Mouse (Mus musculus): ENCODE data around the gene Gm21970.
A peak's percentile ranks its signal among the peaks of the same experiment; 100 is the strongest.

DNA sequence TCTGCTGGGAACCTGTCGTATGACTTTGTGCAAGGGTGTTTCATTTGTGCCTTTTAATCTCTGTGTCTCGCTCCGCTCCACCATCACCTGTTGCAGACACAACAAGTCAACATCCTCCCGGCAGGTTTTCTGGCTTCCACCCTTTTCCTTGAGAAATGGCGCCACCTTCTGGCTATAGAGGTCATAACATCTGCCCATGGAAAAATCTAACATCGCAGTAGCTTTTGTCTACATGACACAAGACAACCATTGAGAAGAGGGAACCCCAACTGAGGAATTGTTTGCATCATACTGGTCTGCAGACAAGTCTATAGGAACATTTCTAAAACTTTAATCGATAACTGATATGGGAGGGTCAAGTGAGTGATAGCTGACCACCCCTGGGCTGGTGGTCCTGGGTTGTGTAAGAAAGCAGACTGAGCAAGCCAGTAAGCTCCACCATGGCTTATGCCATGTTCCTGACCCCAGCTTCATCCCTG is 39.4 kb upstream of the Gm21970 start:
- TF ChIP-seq CTCF (IDR thresholded peaks at IDR 0.05; ENCODE audit: extremely low read depth, insufficient read depth, low read length) = peak; percentile 87
- TF ChIP-seq POLR2A (IDR thresholded peaks at IDR 0.05; ENCODE audit: extremely low read depth, insufficient read depth, low read length) = no peak
